Mouse (Mus musculus): ENCODE results near the gene Actl7b. TPM values are rescaled to one million over a fixed set of nuclear protein-coding genes. Genes with fewer than 3 reads are reported as not detected.

Actl7b gene
- polyA plus RNA-seq (2015; fragmentation: Nextera tagmentation; extraction: Ambion mirVana) = not detected in 2 replicates

DNA sequence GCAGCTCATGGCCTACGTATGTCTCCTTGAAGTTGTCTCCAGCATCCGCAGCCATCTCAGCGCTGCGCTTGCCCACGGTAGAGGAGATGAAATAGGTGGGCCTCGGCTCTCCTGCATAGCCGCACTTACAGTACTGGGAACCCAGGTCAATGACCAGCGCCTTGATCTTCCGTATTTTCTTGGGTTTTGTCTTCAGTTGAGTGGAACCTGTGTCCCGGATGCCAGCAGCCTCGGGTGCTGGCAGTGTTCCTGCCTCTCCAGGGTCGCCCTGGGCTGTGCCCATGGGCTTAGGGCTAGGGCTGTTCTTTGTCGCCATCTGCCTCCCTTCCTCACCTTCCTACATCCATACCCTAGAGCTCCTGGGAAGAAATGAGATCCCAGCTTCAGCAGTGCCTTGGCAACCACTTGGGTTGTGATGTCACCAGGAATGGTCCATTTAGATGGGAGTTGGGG, at the start of gene Actl7b:
Gene Actl7b (minus strand): TSS at position 403 of the 453 bp plus-strand sequence.
- WGBS = 91% methylated on average over 13 of the region's 13 CpGs
- no peak for ATAC-seq (replicated peaks; ENCODE audit: extremely low read depth, insufficient read depth, low FRiP score)

DNA sequence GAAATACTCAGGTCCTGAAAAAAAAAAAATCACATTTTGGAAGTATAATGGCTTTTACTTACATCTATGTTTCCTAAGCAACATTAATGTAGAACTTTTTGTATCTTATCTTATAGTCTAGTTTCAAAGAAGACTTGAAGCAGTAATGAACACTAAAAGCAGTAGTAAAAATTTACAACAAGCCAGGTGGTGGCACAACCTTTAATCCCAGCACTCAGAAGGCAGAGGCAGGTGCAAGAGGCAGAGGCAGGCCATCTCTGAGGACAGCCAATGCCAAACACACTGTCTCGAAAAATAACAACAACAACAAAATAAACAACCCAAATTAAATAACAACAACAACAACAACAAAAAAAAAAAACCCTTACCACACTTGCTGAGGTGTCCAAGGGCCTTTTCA, 29.8 kb upstream of the Actl7b start:
- ATAC-seq (replicated peaks; ENCODE audit: extremely low read depth, insufficient read depth, low FRiP score) = no peak
- H3K36me3 ChIP-seq (ENCODE audit: control insufficient read depth, insufficient read depth) = peaks cover 67% of the 10 kb centered on the region

More for the DNA sequence above, at the start of gene Actl7b:
- Histone ChIP-seq H3K36me3 (ENCODE audit: control insufficient read depth, insufficient read depth) (no peaks in the 10 kb centered on the region), H3K4me2 (ENCODE audit: low read depth, low read length) (no peak within 1 kb of the TSS), H3K27me3 (ENCODE audit: control insufficient read depth, insufficient read depth, low read length) (no peaks in the 10 kb centered on the region), H3K4me1 (ENCODE audit: control insufficient read depth, insufficient read depth, low read length) (no peaks in the 10 kb centered on the region), H3K9me3 (replicated peaks; ENCODE audit: control insufficient read depth, low read length) (no peaks in the 10 kb centered on the region), H3K9ac (ENCODE audit: low read length) (no peak within 1 kb of the TSS), H3K4me3 (ENCODE audit: low read length) (no peak within 1 kb of the TSS), H3K27ac (ENCODE audit: low read length) (no peak within 1 kb of the TSS)

DNA sequence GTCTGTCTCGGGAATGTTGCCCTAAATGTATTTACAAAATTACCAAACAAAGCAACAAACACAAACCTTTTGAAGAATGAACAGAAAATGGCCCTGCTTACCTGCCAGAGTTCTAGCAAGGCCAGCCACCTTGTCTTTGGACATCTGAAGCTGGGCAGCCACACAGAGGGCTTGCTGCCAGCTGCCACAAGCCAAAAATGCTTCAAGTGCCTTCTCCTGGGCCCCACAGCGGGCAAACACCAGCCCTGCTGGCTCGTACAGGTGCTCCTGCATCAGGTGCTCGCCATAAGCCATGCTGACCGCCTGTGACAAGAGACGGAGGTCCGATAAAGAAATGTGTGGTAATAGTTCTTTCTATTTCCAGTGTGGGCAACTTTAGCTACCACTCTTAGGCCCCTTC, 27.7 kb upstream of the Actl7b start:
- 68% methylated on average over 7 of the region's 7 CpGs for WGBS
- no peak overlapping the region for H3K9ac ChIP-seq (ENCODE audit: low read length)
- H3K9me3 ChIP-seq (replicated peaks; ENCODE audit: control insufficient read depth, low read length) = no peaks in the 10 kb centered on the region
- H3K27me3 ChIP-seq (ENCODE audit: control insufficient read depth, insufficient read depth, low read length) = no peaks in the 10 kb centered on the region
- H3K4me1 ChIP-seq (ENCODE audit: control insufficient read depth, insufficient read depth, low read length) = peaks cover 7% of the 10 kb centered on the region; the same call in 1 of the 2 replicates
- no peak overlapping the region for H3K4me3 ChIP-seq (ENCODE audit: low read length)
- no peak for ATAC-seq (replicated peaks; ENCODE audit: extremely low read depth, insufficient read depth, low FRiP score)
- no peak overlapping the region for H3K4me2 ChIP-seq (ENCODE audit: low read depth, low read length)
- peaks cover 65% of the 10 kb centered on the region for H3K36me3 ChIP-seq (ENCODE audit: control insufficient read depth, insufficient read depth)
- no peak overlapping the region for H3K27ac ChIP-seq (ENCODE audit: low read length)

More for the DNA sequence above, 29.8 kb upstream of the Actl7b start:
- WGBS = 55% methylated on average over 1 of the region's 1 CpGs
- H3K9ac ChIP-seq (ENCODE audit: low read length) = no peak overlapping the region
- H3K4me2 ChIP-seq (ENCODE audit: low read depth, low read length) = no peak overlapping the region
- H3K27ac ChIP-seq (ENCODE audit: low read length) = no peak overlapping the region
- no peak overlapping the region for H3K4me3 ChIP-seq (ENCODE audit: low read length)
- no peaks in the 10 kb centered on the region for H3K27me3 ChIP-seq (ENCODE audit: control insufficient read depth, insufficient read depth, low read length)
- H3K4me1 ChIP-seq (ENCODE audit: control insufficient read depth, insufficient read depth, low read length) = peaks cover 7% of the 10 kb centered on the region; the same call in 1 of the 2 replicates
- H3K9me3 ChIP-seq (replicated peaks; ENCODE audit: control insufficient read depth, low read length) = no peaks in the 10 kb centered on the region

DNA sequence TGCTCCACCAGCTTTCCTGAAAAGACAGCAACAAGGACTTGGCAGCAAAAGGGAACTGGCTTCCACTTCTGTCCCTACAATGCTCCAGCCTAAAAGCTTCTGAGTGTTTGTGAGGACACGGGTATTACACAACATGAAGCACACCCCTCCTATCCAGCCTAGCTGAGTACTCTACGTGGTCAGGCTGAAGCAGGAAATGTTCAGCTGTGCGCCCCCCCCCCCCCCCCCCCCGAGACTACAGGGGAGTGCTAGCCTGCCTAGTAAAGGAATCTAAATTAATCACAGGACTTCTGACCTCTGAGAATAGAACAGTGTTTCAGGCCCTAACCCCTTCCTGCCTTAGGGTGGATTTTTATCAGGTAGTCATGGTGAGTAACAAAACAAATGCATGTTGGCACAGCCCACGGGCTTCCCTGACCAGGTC, 26.6 kb upstream of the Actl7b start:
- ATAC-seq (replicated peaks; ENCODE audit: extremely low read depth, insufficient read depth, low FRiP score) = peak; percentile 78
- H3K27me3 ChIP-seq (ENCODE audit: control insufficient read depth, insufficient read depth, low read length) = no peaks in the 10 kb centered on the region
- no peak overlapping the region for H3K4me3 ChIP-seq (ENCODE audit: low read length)
- H3K9ac ChIP-seq (ENCODE audit: low read length) = no peak overlapping the region
- H3K36me3 ChIP-seq (ENCODE audit: control insufficient read depth, insufficient read depth) = peaks cover 58% of the 10 kb centered on the region
- peaks cover 7% of the 10 kb centered on the region; the same call in 1 of the 2 replicates for H3K4me1 ChIP-seq (ENCODE audit: control insufficient read depth, insufficient read depth, low read length)
- 42% methylated on average over 5 of the region's 5 CpGs for WGBS
- H3K27ac ChIP-seq (ENCODE audit: low read length) = no peak overlapping the region; the same call in 1 of the 2 replicates
- no peaks in the 10 kb centered on the region for H3K9me3 ChIP-seq (replicated peaks; ENCODE audit: control insufficient read depth, low read length)
- H3K4me2 ChIP-seq (ENCODE audit: low read depth, low read length) = no peak overlapping the region

DNA sequence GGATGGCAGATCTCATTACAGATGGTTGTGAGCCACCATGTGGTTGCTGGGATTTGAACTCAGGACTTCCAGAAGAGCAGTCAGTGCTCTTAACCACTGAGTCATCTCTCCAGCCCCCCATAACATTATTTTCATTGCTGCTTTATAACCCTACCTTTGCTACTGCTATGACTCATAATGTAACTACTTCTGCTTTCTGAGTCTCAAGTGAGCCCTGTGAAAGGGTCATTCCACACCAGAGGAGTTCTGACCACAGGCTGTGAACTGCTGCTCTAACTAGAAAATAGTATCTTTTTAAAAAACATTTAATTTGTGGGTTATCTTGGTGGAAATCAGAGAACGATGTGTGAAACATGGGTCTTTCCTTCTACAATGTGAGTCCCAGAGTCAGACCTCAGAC, 16.4 kb upstream of the Actl7b start:
- Histone ChIP-seq H3K27me3 (ENCODE audit: control insufficient read depth, insufficient read depth, low read length) (no peaks in the 10 kb centered on the region), H3K4me1 (ENCODE audit: control insufficient read depth, insufficient read depth, low read length) (no peaks in the 10 kb centered on the region), H3K27ac (ENCODE audit: low read length) (no peak overlapping the region), H3K36me3 (ENCODE audit: control insufficient read depth, insufficient read depth) (peaks cover 68% of the 10 kb centered on the region), H3K9me3 (replicated peaks; ENCODE audit: control insufficient read depth, low read length) (no peaks in the 10 kb centered on the region), H3K4me2 (ENCODE audit: low read depth, low read length) (no peak overlapping the region), H3K4me3 (ENCODE audit: low read length) (no peak overlapping the region), H3K9ac (ENCODE audit: low read length) (no peak overlapping the region)
- ATAC-seq (replicated peaks; ENCODE audit: extremely low read depth, insufficient read depth, low FRiP score) = no peak
- WGBS = 92% methylated on average over 1 of the region's 1 CpGs

DNA sequence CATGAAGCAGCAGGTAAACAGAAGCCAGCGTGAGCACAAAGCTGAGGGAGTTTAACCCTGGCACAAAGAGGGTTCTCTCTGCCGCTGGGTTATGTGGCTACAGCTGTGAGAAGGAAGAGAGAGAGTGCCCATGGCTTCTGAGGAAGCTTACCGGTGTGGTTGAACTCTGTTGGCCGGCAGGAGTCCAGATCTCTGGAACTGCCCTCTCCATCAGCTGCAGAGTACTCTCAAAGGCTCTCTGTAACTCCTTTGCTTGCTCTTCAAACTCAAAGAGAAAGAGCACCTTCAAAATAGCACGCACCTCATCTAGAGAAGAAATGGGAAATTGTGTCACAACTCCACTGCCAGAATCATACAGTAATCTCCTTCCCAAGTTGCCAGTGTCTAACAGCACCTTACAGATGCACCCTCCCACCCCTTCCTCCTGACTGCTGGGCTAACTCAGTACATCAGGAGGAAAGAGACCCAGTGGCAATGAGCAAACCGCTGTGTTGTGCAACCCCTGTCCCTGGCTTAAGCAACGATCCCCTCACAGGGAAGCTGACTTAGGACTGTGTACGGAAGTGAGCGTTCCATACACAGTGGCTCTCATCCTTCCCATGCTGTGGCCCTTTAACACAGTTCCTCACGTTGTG, 15.8 kb upstream of the Actl7b start:
- Histone ChIP-seq H3K9me3 (replicated peaks; ENCODE audit: control insufficient read depth, low read length) (no peaks in the 10 kb centered on the region), H3K36me3 (ENCODE audit: control insufficient read depth, insufficient read depth) (peaks cover 69% of the 10 kb centered on the region), H3K9ac (ENCODE audit: low read length) (no peak overlapping the region), H3K27me3 (ENCODE audit: control insufficient read depth, insufficient read depth, low read length) (no peaks in the 10 kb centered on the region), H3K4me1 (ENCODE audit: control insufficient read depth, insufficient read depth, low read length) (no peaks in the 10 kb centered on the region), H3K4me2 (ENCODE audit: low read depth, low read length) (no peak overlapping the region), H3K27ac (ENCODE audit: low read length) (no peak overlapping the region), H3K4me3 (ENCODE audit: low read length) (no peak overlapping the region)
- no peak for ATAC-seq (replicated peaks; ENCODE audit: extremely low read depth, insufficient read depth, low FRiP score)
- 94% methylated on average over 10 of the region's 10 CpGs for WGBS

DNA sequence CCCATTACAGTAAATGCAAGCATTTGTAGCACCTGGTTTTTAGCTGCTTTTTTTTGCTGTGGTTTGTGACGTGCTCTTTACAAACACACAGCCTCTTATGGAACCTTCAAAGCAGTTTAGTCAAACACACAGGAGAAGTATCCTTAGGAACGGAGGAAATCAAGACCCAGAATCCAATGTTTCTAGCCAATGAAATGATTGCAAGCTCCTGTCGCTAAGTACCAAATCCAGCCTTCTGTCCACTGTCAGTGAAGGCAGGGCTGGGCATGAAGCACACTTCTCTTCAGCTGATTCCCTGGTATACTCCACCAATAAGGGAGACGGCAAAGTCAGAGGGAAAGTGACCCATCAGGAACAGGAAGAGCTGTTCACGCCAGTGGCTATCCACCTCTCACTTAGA, 14.8 kb upstream of the Actl7b start:
- H3K4me1 ChIP-seq (ENCODE audit: control insufficient read depth, insufficient read depth, low read length) = no peaks in the 10 kb centered on the region
- H3K4me3 ChIP-seq (ENCODE audit: low read length) = no peak overlapping the region
- WGBS = 88% methylated on average over 5 of the region's 5 CpGs
- no peak overlapping the region for H3K4me2 ChIP-seq (ENCODE audit: low read depth, low read length)
- H3K9me3 ChIP-seq (replicated peaks; ENCODE audit: control insufficient read depth, low read length) = no peaks in the 10 kb centered on the region
- no peak overlapping the region for H3K27ac ChIP-seq (ENCODE audit: low read length)
- H3K9ac ChIP-seq (ENCODE audit: low read length) = no peak overlapping the region
- H3K27me3 ChIP-seq (ENCODE audit: control insufficient read depth, insufficient read depth, low read length) = no peaks in the 10 kb centered on the region
- peaks cover 78% of the 10 kb centered on the region for H3K36me3 ChIP-seq (ENCODE audit: control insufficient read depth, insufficient read depth)
- no peak for ATAC-seq (replicated peaks; ENCODE audit: extremely low read depth, insufficient read depth, low FRiP score)

DNA sequence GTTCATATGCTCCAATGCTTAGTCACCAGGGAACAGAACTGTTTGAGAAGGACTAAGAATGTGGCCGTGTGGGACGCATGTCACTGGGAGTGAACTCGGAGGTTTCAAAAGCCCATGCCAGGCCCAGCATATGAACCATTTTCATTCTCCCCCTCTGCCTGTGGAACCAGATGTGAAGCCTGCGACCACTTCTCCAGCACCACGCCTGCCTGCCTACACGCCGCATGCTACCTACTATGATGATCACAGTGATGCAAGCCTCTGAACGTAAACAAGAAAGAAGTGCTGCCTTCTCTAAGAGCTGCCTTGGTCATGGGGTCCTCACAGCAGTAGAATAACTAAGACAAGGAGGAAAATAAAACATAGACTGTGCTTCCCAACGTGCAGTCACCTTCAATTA, 6.2 kb upstream of the Actl7b start:
- Histone ChIP-seq H3K4me1 (ENCODE audit: control insufficient read depth, insufficient read depth, low read length) (no peaks in the 10 kb centered on the region), H3K9me3 (replicated peaks; ENCODE audit: control insufficient read depth, low read length) (no peaks in the 10 kb centered on the region), H3K36me3 (ENCODE audit: control insufficient read depth, insufficient read depth) (peaks cover 35% of the 10 kb centered on the region), H3K9ac (ENCODE audit: low read length) (no peak overlapping the region), H3K27ac (ENCODE audit: low read length) (no peak overlapping the region), H3K27me3 (ENCODE audit: control insufficient read depth, insufficient read depth, low read length) (no peaks in the 10 kb centered on the region), H3K4me3 (ENCODE audit: low read length) (no peak overlapping the region), H3K4me2 (ENCODE audit: low read depth, low read length) (no peak overlapping the region)
- ATAC-seq (replicated peaks; ENCODE audit: extremely low read depth, insufficient read depth, low FRiP score) = no peak
- 97% methylated on average over 9 of the region's 9 CpGs for WGBS

DNA sequence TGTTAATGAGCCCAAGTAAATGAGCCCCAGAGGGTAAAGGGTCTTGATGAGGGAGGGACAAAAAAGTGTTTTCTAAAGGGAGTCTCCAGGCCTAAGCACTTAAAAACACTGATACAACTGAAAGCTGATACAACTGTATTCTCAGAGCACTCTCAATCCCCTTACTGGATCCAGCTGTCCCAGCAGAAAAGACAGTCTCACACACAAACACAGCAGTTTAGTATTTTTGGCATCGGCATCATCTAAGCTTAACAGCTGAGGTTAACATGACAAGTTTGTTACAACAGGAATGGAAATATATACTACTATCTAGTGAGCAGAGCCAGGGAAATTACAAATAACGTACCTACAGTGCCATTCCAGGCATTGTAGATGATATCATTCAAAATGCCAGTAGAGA, 5.1 kb upstream of the Actl7b start:
- WGBS = 81% methylated on average over 2 of the region's 2 CpGs
- no peak overlapping the region for H3K9ac ChIP-seq (ENCODE audit: low read length)
- no peaks in the 10 kb centered on the region for H3K27me3 ChIP-seq (ENCODE audit: control insufficient read depth, insufficient read depth, low read length)
- H3K27ac ChIP-seq (ENCODE audit: low read length) = no peak overlapping the region
- ATAC-seq (replicated peaks; ENCODE audit: extremely low read depth, insufficient read depth, low FRiP score) = no peak
- no peak overlapping the region for H3K4me3 ChIP-seq (ENCODE audit: low read length)
- H3K9me3 ChIP-seq (replicated peaks; ENCODE audit: control insufficient read depth, low read length) = no peaks in the 10 kb centered on the region
- no peak overlapping the region for H3K4me2 ChIP-seq (ENCODE audit: low read depth, low read length)
- H3K4me1 ChIP-seq (ENCODE audit: control insufficient read depth, insufficient read depth, low read length) = no peaks in the 10 kb centered on the region
- peaks cover 27% of the 10 kb centered on the region for H3K36me3 ChIP-seq (ENCODE audit: control insufficient read depth, insufficient read depth)
